ENCODE assay signal across 1 mouse cellular context in the genomic region with DNA sequence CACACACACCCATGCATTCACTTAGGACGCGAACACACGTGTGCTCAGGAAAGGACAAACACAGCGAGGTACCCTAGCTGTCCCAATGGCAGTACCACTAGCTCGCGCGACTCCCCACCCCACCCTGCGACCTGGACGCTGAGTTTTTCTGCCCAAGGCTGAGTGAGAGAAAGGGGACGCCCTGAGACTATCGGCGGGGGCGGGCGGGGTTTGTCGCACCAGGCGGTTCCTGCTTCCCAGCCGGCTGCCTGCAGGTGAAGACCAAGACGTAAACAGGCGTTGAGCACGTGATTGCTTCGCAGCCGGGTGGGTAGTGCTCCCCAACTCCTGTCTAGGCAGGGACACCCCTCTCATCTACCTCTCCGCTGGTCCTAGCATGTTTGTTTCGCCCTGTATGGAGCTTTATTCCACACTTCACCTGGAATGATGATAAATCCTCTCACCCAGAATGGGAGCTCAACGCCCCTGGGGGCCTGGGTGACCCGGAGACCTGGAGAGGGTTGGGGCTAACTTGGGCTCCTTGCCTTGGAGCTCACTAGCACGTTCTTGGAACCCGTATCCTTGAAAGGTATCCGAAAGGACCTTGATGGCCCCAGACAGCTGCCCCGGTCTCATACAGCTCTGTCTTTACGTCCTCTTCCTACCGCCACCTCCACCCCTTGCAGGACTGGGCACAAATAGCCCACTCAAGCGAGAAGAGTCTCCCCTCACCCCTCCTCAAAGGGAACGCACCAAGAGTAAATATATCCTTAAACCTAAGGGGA.
TF ChIP-seq lines count a peak whose summit lies in the region.

No protein-coding gene starts in this region.

TF ChIP-seq in MEL, 35 proteins besides CTCF, POLR2A, EP300 and RAD21:
- TF ChIP-seq TCF12 (IDR thresholded peaks at IDR 0.05; ENCODE audit: low read depth, low read length) (no peak; the same call in 1 of the 2 replicates), MYB (IDR thresholded peaks at IDR 0.05; ENCODE audit: low read depth, low read length) (no peak), HCFC1 (IDR thresholded peaks at IDR 0.05; ENCODE audit: low read depth, low read length) (peak; percentile 56; the same call in 1 of the 2 replicates), TBP (IDR thresholded peaks at IDR 0.05; ENCODE audit: low read depth, low read length) (no peak), GATA1 (IDR thresholded peaks at IDR 0.05; ENCODE audit: low read depth, low read length) (no peak), POLR2AphosphoS2 (IDR thresholded peaks at IDR 0.05; ENCODE audit: low read length) (no peak), POLR2AphosphoS5 (IDR thresholded peaks at IDR 0.05; ENCODE audit: borderline replicate concordance, low read depth, low read length) (peak; percentile 74; the same call in 1 of the 2 replicates), MYC (IDR thresholded peaks at IDR 0.05; ENCODE audit: low read depth, low read length) (peak; percentile 73), NELFE (IDR thresholded peaks at IDR 0.05; ENCODE audit: low read depth, low read length) (peak; percentile 34), ZMIZ1 (IDR thresholded peaks at IDR 0.05; ENCODE audit: low read depth, low read length) (peak; percentile 29; the same call in 1 of the 2 replicates), MAX (IDR thresholded peaks at IDR 0.05; ENCODE audit: low read length) (peak; percentile 91), MXI1 (IDR thresholded peaks at IDR 0.05; ENCODE audit: low read depth, low read length) (peak; percentile 95), NRF1 (IDR thresholded peaks at IDR 0.05; ENCODE audit: insufficient read depth, low read depth, low read length, poor library complexity, severe bottlenecking) (no peak), USF2 (IDR thresholded peaks at IDR 0.05; ENCODE audit: borderline replicate concordance in 1 of 2, insufficient read depth in 1 of 2, low read depth in 1 of 2, low read length in 2 of 2) (peak in 1 of 2 experiments; percentile 58; a peak in 2 of 4 replicates), UBTF (IDR thresholded peaks at IDR 0.05; ENCODE audit: borderline replicate concordance, insufficient read depth, low read depth, low read length) (no peak), MAZ (IDR thresholded peaks at IDR 0.05; ENCODE audit: low read depth, low read length) (peak; percentile 39; the same call in 1 of the 2 replicates), CHD2 (IDR thresholded peaks at IDR 0.05; ENCODE audit: low read length) (no peak), ZC3H11A (IDR thresholded peaks at IDR 0.05; ENCODE audit: low read depth, low read length) (no peak), E2F4 (IDR thresholded peaks at IDR 0.05; ENCODE audit: borderline replicate concordance, low read depth, low read length) (no peak), SIN3A (IDR thresholded peaks at IDR 0.05; ENCODE audit: low read length) (peak; percentile 1; the same call in 1 of the 2 replicates), ZNF384 (IDR thresholded peaks at IDR 0.05; ENCODE audit: low read depth, low read length) (no peak), MEF2A (IDR thresholded peaks at IDR 0.05; ENCODE audit: extremely low read depth, insufficient replicate concordance, low read depth, low read length, poor library complexity, severe bottlenecking) (no peak), JUND (IDR thresholded peaks at IDR 0.05; ENCODE audit: low read depth, low read length) (no peak), GABPA (IDR thresholded peaks at IDR 0.05; ENCODE audit: low read depth, low read length) (no peak), SMC3 (IDR thresholded peaks at IDR 0.05; ENCODE audit: low read depth, low read length) (no peak), ZKSCAN1 (IDR thresholded peaks at IDR 0.05; ENCODE audit: low read depth, low read length) (no peak), ELF1 (IDR thresholded peaks at IDR 0.05; ENCODE audit: low read depth, low read length) (no peak; the same call in 1 of the 2 replicates), KAT2A (conservative IDR thresholded peaks at IDR 0.05; ENCODE audit: low read depth, low read length) (no peak), TAL1 (IDR thresholded peaks at IDR 0.05; ENCODE audit: low read length) (no peak), BHLHE40 (IDR thresholded peaks at IDR 0.05; ENCODE audit: borderline replicate concordance, low read depth, low read length) (peak; percentile 90; the same call in 1 of the 2 replicates), MAFK (IDR thresholded peaks at IDR 0.05; ENCODE audit: borderline replicate concordance, low read depth, low read length) (no peak), USF1 (IDR thresholded peaks at IDR 0.05; ENCODE audit: low read depth, low read length) (peak; percentile 94), CHD1 (IDR thresholded peaks at IDR 0.05; ENCODE audit: low read depth, low read length) (no peak), ETS1 (IDR thresholded peaks at IDR 0.05; ENCODE audit: low read depth, low read length) (peak; percentile 82), RCOR1 (IDR thresholded peaks at IDR 0.05; ENCODE audit: low read depth, low read length) (no peak)
